Mouse (Mus musculus) small intestine, adult 2 months (tissue): ENCODE data around the gene Cyp2j13. TPM values are rescaled to one million over a fixed set of nuclear protein-coding genes. Genes with fewer than 3 reads are reported as not detected.
"Not testable (repeated sequence)": the region's sequence is repeated elsewhere in the genome, so short reads cannot be mapped to it uniquely, and the experiment has no call there.

Source experiments
- H3K27ac ChIP-seq: fragments of 200-500 bp; 2 replicates; pipeline ENCODE4 v1.5.1; 2012; ENCODE audit warnings: low read depth, low read length, control low read depth, inconsistent platforms; ENCODE audit not compliant: insufficient read depth
- H3K27me3 ChIP-seq: fragments of 200-500 bp; 2 replicates; pipeline ENCODE4 v1.6.1; 2012; ENCODE audit warnings: mild to moderate bottlenecking, moderate library complexity, low read length, inconsistent platforms; ENCODE audit not compliant: control insufficient read depth, insufficient read depth
- H3K36me3 ChIP-seq: fragments of 200-500 bp; 2 replicates; pipeline ENCODE4 v1.6.1; 2012; ENCODE audit warnings: mild to moderate bottlenecking, low read length, control low read depth, inconsistent platforms; ENCODE audit not compliant: control insufficient read depth, insufficient read depth
- H3K4me1 ChIP-seq: fragments of 200-500 bp; 2 replicates; pipeline ENCODE4 v1.6.1; 2012; ENCODE audit warnings: low read length, inconsistent platforms, mixed read lengths; ENCODE audit not compliant: control insufficient read depth, insufficient read depth, insufficient read length
- H3K4me3 ChIP-seq: fragments of 200-500 bp; 2 replicates; pipeline ENCODE4 v1.5.1; 2012; ENCODE audit warnings: low read depth, mild to moderate bottlenecking, control low read depth, inconsistent platforms, low read length, moderate library complexity
- CTCF ChIP-seq: fragments of 200-500 bp; IDR thresholded peaks from 2 replicates; pipeline ENCODE4 v1.5.1; 2012; ENCODE audit warnings: low read depth, mild to moderate bottlenecking, control low read depth, inconsistent platforms, low read length, moderate library complexity, mixed read lengths; ENCODE audit not compliant: insufficient replicate concordance, insufficient read length; ENCODE audit errors: extremely low read depth
- POLR2A ChIP-seq: fragments of 200-500 bp; IDR thresholded peaks from 2 replicates; pipeline ENCODE4 v1.6.1; 2012; ENCODE audit warnings: low read depth, mild to moderate bottlenecking, control low read depth, inconsistent platforms, low read length, moderate library complexity
- WGBS: fragments of 180-500 bp; shearing (Covaris S2); methylation state at CpG from one replicate; pipeline ENCODE4 v1.1.7; 2018; 5-methylcytosine and 5-hydroxymethylcytosine counted together
- polyA plus RNA-seq: library from polyadenylated mRNA; depleted of rRNA; stranded (reverse); fragments of >200 nt; gene quantifications from 2 replicates; pipeline ENCODE4 v1.2.3, GENCODE M21; 2012; rRNA removed

The Cyp2j13 gene
- polyA plus RNA-seq = not detected in 2 replicates

GRCm38 (mm10) chr4:96077261-96078125, at the start of gene Cyp2j13:
Gene Cyp2j13, minus strand, starts transcription at chr4:96077546.
- Histone ChIP-seq H3K4me3 (no peak within 1 kb of the TSS), H3K27me3 (no peaks in the 10 kb centered on the region), H3K36me3 (no peaks in the 10 kb centered on the region), H3K4me1 (0 out of 2 replicates have a peak, but pooled peaks cover 1% of the 10 kb centered on the region), H3K27ac (no peak within 1 kb of the TSS)
- WGBS = 15% methylated on average over 20 of the region's 20 CpGs
- TF ChIP-seq CTCF (no peak), POLR2A (no peak)

GRCm38 (mm10) chr4:96096841-96097240, 19.5 kb upstream of the Cyp2j13 start:
- 54% methylated on average over 2 of the region's 2 CpGs for WGBS
- H3K27me3 ChIP-seq = no peaks in the 10 kb centered on the region
- H3K27ac ChIP-seq = no peak overlapping the region
- H3K4me3 ChIP-seq = no peak overlapping the region
- H3K4me1 ChIP-seq = no peaks in the 10 kb centered on the region
- TF ChIP-seq CTCF = no peak
- no peak for TF ChIP-seq POLR2A
- no peaks in the 10 kb centered on the region for H3K36me3 ChIP-seq

GRCm38 (mm10) chr4:96091869-96092268, 14.5 kb upstream of the Cyp2j13 start:
- TF ChIP-seq POLR2A (no peak), CTCF (no peak)
- no peaks in the 10 kb centered on the region for H3K36me3 ChIP-seq
- no peak overlapping the region for H3K4me3 ChIP-seq
- no peak overlapping the region for H3K27ac ChIP-seq
- no peaks in the 10 kb centered on the region for H3K27me3 ChIP-seq
- H3K4me1 ChIP-seq = no peaks in the 10 kb centered on the region

GRCm38 (mm10) chr4:96089356-96090048, 12.2 kb upstream of the Cyp2j13 start:
- not testable (repeated sequence) for H3K27ac ChIP-seq, H3K27me3 ChIP-seq, H3K36me3 ChIP-seq, H3K4me3 ChIP-seq, H3K4me1 ChIP-seq
- WGBS = 49% methylated on average over 6 of the region's 6 CpGs

GRCm38 (mm10) chr4:96078308-96078707, 962 bp upstream of the Cyp2j13 start:
- H3K4me3 ChIP-seq = no peak overlapping the region
- H3K27me3 ChIP-seq = no peaks in the 10 kb centered on the region
- 0 out of 2 replicates have a peak, but pooled peaks cover 1% of the 10 kb centered on the region for H3K4me1 ChIP-seq
- H3K27ac ChIP-seq = no peak overlapping the region
- TF ChIP-seq POLR2A = no peak
- no peak for TF ChIP-seq CTCF
- H3K36me3 ChIP-seq = no peaks in the 10 kb centered on the region

- H3K27ac ChIP-seq = no peak overlapping the region
- TF ChIP-seq CTCF (no peak), POLR2A (no peak)
- H3K36me3 ChIP-seq = no peaks in the 10 kb centered on the region
- H3K4me3 ChIP-seq = no peak overlapping the region
- 0 out of 2 replicates have a peak, but pooled peaks cover 3% of the 10 kb centered on the region for H3K27me3 ChIP-seq
- H3K4me1 ChIP-seq = no peaks in the 10 kb centered on the region
- WGBS = 72% methylated on average over 2 of the region's 2 CpGs
Measured at GRCm38 (mm10) chr4:96062045-96062444, 15.3 kb downstream of the Cyp2j13 start.

GRCm38 (mm10) chr4:96060106-96060505, 17.2 kb downstream of the Cyp2j13 start:
- Histone ChIP-seq H3K36me3 (no peaks in the 10 kb centered on the region), H3K27me3 (0 out of 2 replicates have a peak, but pooled peaks cover 3% of the 10 kb centered on the region), H3K4me1 (no peaks in the 10 kb centered on the region), H3K4me3 (no peak overlapping the region), H3K27ac (no peak overlapping the region)
- WGBS = 81% methylated on average over 2 of the region's 2 CpGs
- TF ChIP-seq POLR2A (no peak), CTCF (no peak)
